Mouse (Mus musculus) limb, embryonic 12.5 days (tissue): ENCODE measurements around the gene Syt7. TPM values are rescaled to one million over a fixed set of nuclear protein-coding genes. Genes with fewer than 3 reads are reported as not detected.

Source experiments
- ATAC-seq: fragments of 200-750 bp; cut with Nextera tagmentation; 2 replicates; pipeline ENCODE4 v1.8.0; 2017; ENCODE audit warnings: low read depth, moderate TSS enrichment; ENCODE audit not compliant: insufficient number of reproducible peaks, insufficient read depth, low FRiP score, low TSS enrichment
- H3K27ac ChIP-seq: fragments of 300-500 bp; sonication (generic); 2 replicates; pipeline ENCODE4 v1.5.1; 2016; ENCODE audit warnings: mild to moderate bottlenecking, moderate library complexity
- H3K27me3 ChIP-seq: fragments of 300-500 bp; sonication (generic); 2 replicates; pipeline ENCODE4 v1.6.1; 2016; ENCODE audit warnings: mild to moderate bottlenecking, moderate library complexity
- H3K36me3 ChIP-seq: fragments of 300-500 bp; sonication (generic); 2 replicates; pipeline ENCODE4 v1.6.1; 2016; ENCODE audit warnings: mild to moderate bottlenecking, moderate library complexity
- H3K4me1 ChIP-seq: fragments of 300-500 bp; sonication (generic); replicated peaks from 2 replicates; pipeline ENCODE4 v1.6.1; 2016
- H3K4me2 ChIP-seq: fragments of 300-500 bp; sonication (generic); 2 replicates; pipeline ENCODE4 v1.6.1; 2016; ENCODE audit warnings: mild to moderate bottlenecking, moderate library complexity
- H3K4me3 ChIP-seq: fragments of 300-500 bp; sonication (generic); replicated peaks from 2 replicates; pipeline ENCODE4 v1.5.1; 2016; ENCODE audit warnings: mild to moderate bottlenecking
- H3K9ac ChIP-seq: fragments of 300-500 bp; sonication (generic); replicated peaks from 2 replicates; pipeline ENCODE4 v1.6.1; 2016; ENCODE audit warnings: mild to moderate bottlenecking, moderate library complexity
- H3K9me3 ChIP-seq: fragments of 300-500 bp; sonication (generic); 2 replicates; pipeline ENCODE4 v1.6.1; 2016; ENCODE audit warnings: mild to moderate bottlenecking, moderate library complexity
- WGBS: fragments of 180-500 bp; shearing (Covaris S2); methylation state at CpG from one replicate; pipeline ENCODE4 v1.1.7; 2016; 5-methylcytosine and 5-hydroxymethylcytosine counted together
- polyA plus RNA-seq: library from polyadenylated mRNA; unstranded; fragments of >200 nt; fragmentation: Nextera tagmentation; extraction: Ambion mirVana; gene quantifications from 2 replicates; pipeline ENCODE4 v1.2.1, GENCODE M21; 2016

Gene Syt7
- polyA plus RNA-seq, 1 experiment from 2014 or later = 0.84 TPM

DNA sequence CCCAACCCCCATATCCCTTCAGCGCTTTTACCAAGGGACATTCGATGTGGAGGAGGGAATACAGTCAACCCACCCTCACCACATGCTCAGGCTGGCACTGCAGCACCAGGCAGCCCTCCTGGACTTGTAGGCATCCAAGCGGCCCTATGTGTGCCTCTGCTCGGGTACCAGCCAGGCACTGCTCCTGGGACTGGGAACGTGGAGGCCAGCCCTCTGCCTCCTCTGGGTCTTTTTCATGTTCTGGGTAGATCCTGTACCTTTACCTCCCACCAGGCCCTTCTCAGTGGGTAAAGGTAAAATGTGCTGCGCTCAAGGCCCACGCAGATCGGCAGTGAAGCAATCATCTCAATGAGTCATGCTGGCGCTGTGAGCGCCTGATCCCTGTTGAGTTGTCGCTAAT lies 71.0 kb downstream of the Syt7 start:
- peaks cover 27% of the 10 kb centered on the region for H3K4me1 ChIP-seq
- ATAC-seq = no peak
- WGBS = 44% methylated on average over 11 of the region's 11 CpGs
- H3K4me2 ChIP-seq = no peak overlapping the region
- H3K9me3 ChIP-seq = no peaks in the 10 kb centered on the region
- no peak overlapping the region for H3K27ac ChIP-seq
- H3K27me3 ChIP-seq = peaks cover 96% of the 10 kb centered on the region
- no peaks in the 10 kb centered on the region for H3K36me3 ChIP-seq
- H3K4me3 ChIP-seq = no peak overlapping the region
- H3K9ac ChIP-seq = no peak overlapping the region

DNA sequence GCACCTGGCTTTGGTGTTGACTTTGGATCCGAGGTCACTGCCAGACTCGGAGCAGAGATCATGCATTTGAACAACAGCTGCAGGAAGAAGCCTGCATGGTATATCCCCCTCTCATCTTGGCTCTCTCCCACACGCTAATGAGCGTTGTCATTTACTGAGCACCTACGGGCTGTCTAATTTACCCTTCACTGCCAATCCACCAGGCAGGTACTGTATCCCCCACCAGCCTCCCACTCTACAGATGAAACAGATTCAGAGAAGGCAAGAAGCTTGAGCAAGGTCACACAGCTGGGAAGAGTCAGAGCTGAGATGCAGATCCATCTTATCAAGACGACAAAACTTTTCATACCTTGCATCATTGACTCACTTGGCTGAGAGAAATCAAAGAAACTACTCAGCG lies 72.7 kb downstream of the Syt7 start:
- no peaks in the 10 kb centered on the region for H3K9me3 ChIP-seq
- no peaks in the 10 kb centered on the region for H3K36me3 ChIP-seq
- H3K4me1 ChIP-seq = peaks cover 21% of the 10 kb centered on the region
- H3K4me2 ChIP-seq = no peak overlapping the region
- H3K9ac ChIP-seq = no peak overlapping the region
- peaks cover 79% of the 10 kb centered on the region for H3K27me3 ChIP-seq
- ATAC-seq = no peak
- H3K4me3 ChIP-seq = no peak overlapping the region
- no peak overlapping the region for H3K27ac ChIP-seq
- 40% methylated on average over 7 of the region's 7 CpGs for WGBS

DNA sequence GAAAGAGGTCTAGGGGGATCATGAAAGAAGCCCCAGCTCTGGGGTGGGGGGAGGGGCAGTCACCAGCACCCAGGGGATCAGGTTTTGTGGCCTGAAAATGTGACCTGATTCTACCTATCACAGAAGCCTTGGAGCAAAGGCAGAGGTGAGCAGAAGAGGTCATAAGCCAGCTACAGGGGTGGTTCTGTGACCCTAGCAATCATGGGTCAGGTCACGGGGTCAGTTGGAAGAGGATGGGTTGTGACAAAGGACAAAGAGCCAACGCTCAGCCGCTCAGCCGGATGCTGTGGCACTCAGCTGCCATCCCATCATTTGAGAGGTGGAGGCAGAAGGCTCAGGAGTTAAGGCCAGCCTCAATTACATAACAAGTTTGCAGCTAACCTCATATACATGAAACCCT lies 75.5 kb downstream of the Syt7 start:
- no peak overlapping the region for H3K27ac ChIP-seq

DNA sequence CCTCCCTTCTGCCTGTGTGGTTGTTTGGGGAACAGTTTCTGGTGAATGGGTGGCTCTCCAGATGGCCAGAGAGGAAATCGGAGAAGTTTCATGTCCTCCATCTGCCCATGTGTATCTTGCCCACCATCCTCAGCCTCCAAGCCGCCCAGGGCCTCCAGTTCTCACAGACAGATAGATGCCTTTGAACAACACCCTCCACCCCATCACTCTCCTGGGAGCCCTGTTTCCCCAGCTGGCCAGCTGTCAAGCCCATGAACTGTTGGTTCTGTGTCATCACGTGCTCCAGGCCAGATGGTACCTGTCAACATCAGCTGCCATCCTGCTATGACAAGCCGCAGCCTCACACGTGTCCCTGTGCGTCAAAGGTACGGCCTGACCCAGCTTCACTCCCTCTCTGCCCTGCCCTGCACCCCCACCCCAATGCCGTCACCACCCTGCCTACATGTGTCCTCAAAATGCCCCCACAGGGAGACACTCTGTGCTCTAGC lies 80.3 kb downstream of the Syt7 start:
- Histone ChIP-seq H3K27ac (no peak overlapping the region), H3K4me3 (no peak overlapping the region), H3K27me3 (peaks cover 7% of the 10 kb centered on the region; the same call in 1 of the 2 replicates), H3K4me1 (no peaks in the 10 kb centered on the region), H3K36me3 (no peaks in the 10 kb centered on the region), H3K9ac (no peak overlapping the region), H3K9me3 (no peaks in the 10 kb centered on the region), H3K4me2 (no peak overlapping the region)
- no peak; the same call in 1 of the 2 replicates for ATAC-seq
- WGBS = 58% methylated on average over 8 of the region's 8 CpGs

More for the DNA sequence above, 75.5 kb downstream of the Syt7 start:
- Histone ChIP-seq H3K9ac (no peak overlapping the region), H3K36me3 (no peaks in the 10 kb centered on the region), H3K4me3 (no peak overlapping the region), H3K9me3 (no peaks in the 10 kb centered on the region), H3K4me2 (no peak overlapping the region), H3K27me3 (peaks cover 54% of the 10 kb centered on the region), H3K4me1 (peaks cover 7% of the 10 kb centered on the region)
- ATAC-seq = no peak
- 27% methylated on average over 4 of the region's 4 CpGs for WGBS

DNA sequence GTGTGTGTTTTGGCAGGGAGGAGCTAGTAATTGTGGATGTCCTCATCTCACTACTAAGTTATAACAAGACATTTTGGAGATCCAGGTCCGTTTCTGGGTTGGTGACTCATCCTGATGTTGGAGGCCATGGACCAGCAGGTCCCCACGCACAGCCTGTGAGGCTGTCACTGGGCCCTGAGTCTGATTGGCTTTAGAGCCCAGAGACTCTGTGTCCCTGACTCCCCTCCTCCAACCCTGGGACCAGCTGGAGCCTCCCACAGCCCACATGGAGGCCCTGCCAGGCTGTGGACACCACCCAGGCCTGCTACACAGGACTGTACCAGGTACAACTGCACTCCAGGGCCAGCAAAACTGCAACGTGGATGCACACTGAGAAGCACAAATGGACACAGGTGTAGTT lies 84.1 kb downstream of the Syt7 start:
- Histone ChIP-seq H3K27ac (no peak overlapping the region), H3K4me3 (no peak overlapping the region), H3K9me3 (no peaks in the 10 kb centered on the region), H3K9ac (no peak overlapping the region), H3K36me3 (no peaks in the 10 kb centered on the region), H3K27me3 (peaks cover 7% of the 10 kb centered on the region; the same call in 1 of the 2 replicates), H3K4me1 (no peaks in the 10 kb centered on the region), H3K4me2 (no peak overlapping the region)
- no peak for ATAC-seq
- 65% methylated on average over 3 of the region's 3 CpGs for WGBS

DNA sequence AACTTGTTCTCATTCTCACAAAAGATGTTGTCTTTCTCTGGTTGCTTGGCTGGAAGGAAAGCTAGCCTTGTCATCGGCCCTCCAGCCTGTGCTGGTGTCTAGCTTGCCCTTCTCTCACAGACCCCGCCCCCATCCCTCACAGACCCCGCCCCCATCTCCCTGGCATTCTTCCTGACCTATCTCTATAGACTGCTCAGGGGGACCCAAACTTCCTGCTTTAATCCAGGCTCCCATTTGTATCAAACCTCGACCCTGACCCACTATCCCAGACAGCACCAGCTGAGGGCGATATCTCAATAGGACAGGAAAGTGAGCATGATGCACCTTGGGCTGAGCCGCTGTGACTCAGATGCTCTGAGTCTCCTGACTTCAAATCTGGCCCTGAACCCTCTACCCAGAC lies 84.9 kb downstream of the Syt7 start:
- Histone ChIP-seq H3K9ac (no peak overlapping the region), H3K9me3 (no peaks in the 10 kb centered on the region), H3K27me3 (peaks cover 14% of the 10 kb centered on the region; the same call in 1 of the 2 replicates), H3K27ac (no peak overlapping the region), H3K4me1 (no peaks in the 10 kb centered on the region), H3K4me2 (no peak overlapping the region), H3K36me3 (no peaks in the 10 kb centered on the region), H3K4me3 (no peak overlapping the region)
- ATAC-seq = no peak
- 17% methylated on average over 6 of the region's 6 CpGs for WGBS

DNA sequence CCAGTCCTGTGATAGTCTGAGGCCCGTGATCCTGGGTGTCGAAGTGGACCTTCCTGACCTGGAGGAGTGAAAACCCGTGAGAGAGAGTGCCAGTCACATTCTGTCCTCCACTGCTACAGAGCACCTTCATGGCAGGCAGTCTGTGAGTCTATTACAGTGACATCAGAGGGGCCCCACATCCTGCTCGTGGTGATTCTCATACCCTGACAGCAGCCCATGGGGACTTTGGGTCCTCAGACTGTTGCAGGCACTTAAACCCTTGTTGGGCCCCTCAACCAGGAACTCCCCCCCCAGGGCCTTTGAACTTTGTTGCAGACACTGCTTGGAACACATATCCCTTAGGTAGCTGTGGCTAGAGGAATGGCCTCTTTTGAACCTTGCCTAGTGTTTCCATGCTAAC lies 90.7 kb downstream of the Syt7 start:
- Histone ChIP-seq H3K9ac (no peak overlapping the region), H3K36me3 (no peaks in the 10 kb centered on the region), H3K4me3 (no peak overlapping the region), H3K4me2 (no peak overlapping the region), H3K27me3 (peaks cover 13% of the 10 kb centered on the region; the same call in 1 of the 2 replicates), H3K27ac (no peak overlapping the region), H3K9me3 (no peaks in the 10 kb centered on the region), H3K4me1 (no peaks in the 10 kb centered on the region)
- no peak for ATAC-seq
- WGBS = 45% methylated on average over 4 of the region's 4 CpGs

DNA sequence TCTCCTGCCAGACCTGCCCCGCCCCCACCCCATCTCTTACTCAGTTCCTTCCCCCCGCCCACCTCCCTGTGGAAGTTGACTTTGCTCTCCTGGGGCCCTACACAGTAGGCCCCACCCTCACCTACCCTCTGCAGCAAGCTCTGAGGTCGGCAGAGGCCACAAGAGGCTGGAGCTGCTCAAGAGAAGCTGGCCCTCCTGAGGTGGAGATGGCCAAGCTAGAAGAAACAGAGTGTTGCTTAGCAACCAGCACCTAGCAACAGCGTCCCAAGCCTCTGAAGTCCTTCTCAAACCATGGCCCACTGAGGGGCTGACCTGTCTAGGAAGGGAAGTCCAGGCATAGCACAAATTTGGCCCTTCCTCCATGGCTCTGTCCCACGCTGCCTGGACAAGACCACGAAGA lies 93.8 kb downstream of the Syt7 start, which contains the start of gene Ppp1r32:
TSS of gene Ppp1r32 (minus strand) at position 226 of the 400 bp plus-strand sequence.
- Histone ChIP-seq H3K4me3 (no peak within 1 kb of the TSS), H3K27ac (no peak within 1 kb of the TSS), H3K27me3 (0 out of 2 replicates have a peak, but pooled peaks cover 7% of the 10 kb centered on the region), H3K9ac (no peak within 1 kb of the TSS), H3K4me2 (no peak within 1 kb of the TSS), H3K4me1 (no peaks in the 10 kb centered on the region), H3K36me3 (no peaks in the 10 kb centered on the region), H3K9me3 (no peaks in the 10 kb centered on the region)
- ATAC-seq = no peak
- WGBS = 32% methylated on average over 6 of the region's 6 CpGs

DNA sequence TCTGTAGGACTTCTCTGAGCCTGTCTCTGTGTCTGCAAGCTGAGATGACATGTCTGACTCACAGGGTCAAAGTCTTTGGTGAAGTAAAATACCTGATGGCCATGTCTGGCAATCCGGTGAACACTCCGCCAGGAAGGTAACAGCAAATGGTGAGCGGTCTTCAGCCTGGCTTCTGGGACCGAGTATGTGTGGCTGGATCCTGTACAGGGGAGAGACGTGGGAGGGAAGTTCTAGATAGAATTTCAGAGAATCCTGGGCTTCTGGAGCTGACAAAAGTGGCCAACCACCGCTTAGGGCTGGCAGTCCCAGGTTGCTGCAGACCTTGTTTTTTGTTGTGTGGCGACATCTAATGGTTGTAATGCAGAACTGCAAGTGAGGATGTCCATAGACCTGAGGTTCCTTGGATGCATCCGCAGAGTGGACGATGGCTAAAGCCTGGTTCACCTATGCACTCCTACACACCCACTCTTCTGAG lies 97.4 kb downstream of the Syt7 start:
- no peak overlapping the region for H3K9ac ChIP-seq
- H3K4me2 ChIP-seq = no peak overlapping the region
- ATAC-seq = peak; percentile 57; the same call in 1 of the 2 replicates
- WGBS = 20% methylated on average over 9 of the region's 9 CpGs
- no peak overlapping the region for H3K4me3 ChIP-seq
- no peaks in the 10 kb centered on the region for H3K36me3 ChIP-seq
- H3K27ac ChIP-seq = no peak overlapping the region
- H3K4me1 ChIP-seq = 0 out of 2 replicates have a peak, but pooled peaks cover 3% of the 10 kb centered on the region
- H3K9me3 ChIP-seq = no peaks in the 10 kb centered on the region
- no peaks in the 10 kb centered on the region; the same call in 1 of the 2 replicates for H3K27me3 ChIP-seq

DNA sequence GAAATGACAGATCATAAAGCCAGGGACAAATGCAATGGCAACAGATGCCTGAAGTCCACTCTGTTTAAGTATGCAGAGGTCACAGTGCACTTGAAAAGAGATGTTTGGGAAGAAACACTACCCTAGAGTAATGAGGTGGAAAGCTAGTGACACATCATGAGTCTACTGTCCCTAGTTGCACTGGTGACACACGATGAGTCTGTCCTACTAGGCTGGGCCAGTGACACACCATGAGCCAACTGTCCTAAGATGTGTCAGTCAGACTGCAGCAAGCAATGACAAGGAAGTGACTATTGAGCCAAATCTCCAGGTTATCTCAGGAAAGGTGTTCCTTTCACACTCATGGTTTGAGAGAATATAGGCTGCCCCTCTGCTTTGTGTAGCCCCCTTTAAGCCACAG lies 106.8 kb downstream of the Syt7 start:
- H3K9ac ChIP-seq = no peak overlapping the region
- 81% methylated on average over 1 of the region's 1 CpGs for WGBS
- no peak overlapping the region for H3K4me3 ChIP-seq
- peaks cover 21% of the 10 kb centered on the region for H3K36me3 ChIP-seq
- H3K9me3 ChIP-seq = no peaks in the 10 kb centered on the region
- H3K4me1 ChIP-seq = peaks cover 10% of the 10 kb centered on the region; the same call in 1 of the 2 replicates
- H3K27ac ChIP-seq = no peak overlapping the region
- no peak overlapping the region for H3K4me2 ChIP-seq
- H3K27me3 ChIP-seq = no peaks in the 10 kb centered on the region
- ATAC-seq = no peak

DNA sequence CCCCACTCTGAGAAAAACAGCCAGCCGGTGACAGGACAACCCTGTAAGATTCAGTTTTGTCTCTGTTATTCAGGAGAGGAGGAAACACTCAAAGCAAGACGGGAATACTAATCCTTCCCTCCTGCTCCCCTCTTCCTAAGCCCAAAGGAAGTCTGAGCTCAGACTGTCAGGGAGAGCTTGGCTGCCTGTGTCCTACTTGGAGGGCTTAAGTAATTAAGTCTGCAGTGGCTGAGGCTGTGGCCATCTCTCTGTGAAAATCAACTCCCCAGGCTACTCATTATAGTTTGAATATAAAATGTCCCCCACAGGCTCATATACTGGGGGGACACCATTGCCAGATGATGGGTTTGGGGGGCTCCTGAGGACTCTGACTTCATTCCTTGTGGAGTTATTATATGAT lies 108.1 kb downstream of the Syt7 start:
- 57% methylated on average over 2 of the region's 2 CpGs for WGBS

More for the DNA sequence above, 108.1 kb downstream of the Syt7 start:
- no peak for ATAC-seq
- peaks cover 7% of the 10 kb centered on the region; the same call in 1 of the 2 replicates for H3K4me1 ChIP-seq
- no peak overlapping the region for H3K9ac ChIP-seq
- H3K27ac ChIP-seq = no peak overlapping the region
- H3K36me3 ChIP-seq = peaks cover 34% of the 10 kb centered on the region
- no peaks in the 10 kb centered on the region for H3K9me3 ChIP-seq
- no peak overlapping the region for H3K4me3 ChIP-seq
- no peak overlapping the region for H3K4me2 ChIP-seq
- no peaks in the 10 kb centered on the region for H3K27me3 ChIP-seq
